Mouse (Mus musculus) hematopoietic multipotent progenitor cell, adult 10-12 weeks (in vitro differentiated cells): ENCODE measurements around the gene Cbr4. TPM values are rescaled to one million over a fixed set of nuclear protein-coding genes. Genes with fewer than 3 reads are reported as not detected.

Experiments
- polyA plus RNA-seq: library from polyadenylated mRNA; stranded (reverse); fragments of >175 nt; gene quantifications from 2 replicates; pipeline ENCODE4 v1.2.3, GENCODE M21; 2012; ENCODE audit warnings: low replicate concordance

The Cbr4 gene
- polyA plus RNA-seq, result 0.24 and 2.0 TPM in 2 replicates

GRCm38 (mm10) chr8:61487597-61488156 lies at the start of gene Cbr4:
Gene Cbr4 (plus strand): TSS chr8:61487734.

